In the genomic region with DNA sequence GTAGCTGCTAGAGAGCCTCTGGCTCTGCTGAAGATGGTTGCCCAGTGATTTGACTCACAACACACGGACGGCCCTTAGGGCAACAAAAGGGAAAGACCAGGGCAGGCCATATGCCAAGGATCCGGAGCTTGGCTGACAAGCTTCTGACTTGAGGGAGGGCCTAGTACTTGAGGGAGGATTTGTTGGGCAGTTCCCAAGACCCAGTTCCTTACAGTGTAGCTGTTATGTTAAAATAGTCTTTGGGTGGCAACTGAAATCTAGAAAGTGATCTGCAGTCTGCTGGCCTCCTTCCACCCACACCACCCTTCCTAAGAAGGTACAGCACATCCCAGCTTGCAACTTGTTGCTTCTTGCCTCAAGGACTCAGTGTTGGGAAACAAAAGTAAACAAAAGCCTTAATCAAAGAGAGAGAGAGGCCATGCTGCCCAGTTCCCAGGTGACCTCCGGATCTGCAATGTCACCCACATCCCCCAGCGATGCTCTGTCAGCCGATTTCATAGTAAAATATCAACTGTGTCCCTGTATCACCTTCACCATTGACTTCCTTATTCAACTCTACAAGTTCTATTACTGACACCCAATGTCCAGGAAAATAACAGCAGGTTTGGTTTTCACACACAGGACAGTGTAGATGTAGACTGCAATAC, we compare ENCODE assay signal across 10 mouse cellular contexts. TPM values are rescaled to one million over a fixed set of nuclear protein-coding genes. Genes with fewer than 3 reads are reported as not detected.
DNase-seq lines count a peak whose midpoint lies in the region; ATAC-seq and TF ChIP-seq lines count a peak whose summit lies in the region.
"Had no signal": no experiment of that assay in that cellular context is flagged by ENCODE, and none has a peak within 500 bp of the region (broad histone marks: within the 10 kb centered on the region; RNA-seq: fewer than 3 reads in every experiment).

A gene (minus strand): TSS at position 52 of the 647 bp plus-strand sequence.

- peak; percentile 77 for ATAC-seq in hindbrain, postnatal 0 days
- no peak for ATAC-seq in hindbrain, embryonic 11.5 days (ENCODE audit: low FRiP score)
- ATAC-seq in embryonic facial prominence, embryonic 14.5 days (ENCODE audit: low read depth) = no peak
- ATAC-seq in kidney, embryonic 14.5 days (ENCODE audit: low FRiP score, low TSS enrichment) = no peak

- no peak for TF ChIP-seq CTCF in hindbrain, postnatal 0 days (IDR thresholded peaks at IDR 0.05; ENCODE audit: low read depth)
- no peak for TF ChIP-seq CTCF in lung, adult 2 months (IDR thresholded peaks at IDR 0.05; ENCODE audit: insufficient read depth, low read length)

- no peak within 1 kb of the TSS for H3K4me2 ChIP-seq in hindbrain, postnatal 0 days (ENCODE audit: low read depth, low read length)
- no peak within 1 kb of the TSS for H3K4me2 ChIP-seq in hindbrain, embryonic 11.5 days (replicated peaks; ENCODE audit: low read depth, low read length)
- no peak within 1 kb of the TSS for H3K4me2 ChIP-seq in embryonic facial prominence, embryonic 14.5 days (ENCODE audit: low read depth, low read length)
- no peak within 1 kb of the TSS for H3K4me2 ChIP-seq in kidney, embryonic 14.5 days (replicated peaks; ENCODE audit: low read depth, low read length)
- H3K4me2 ChIP-seq: neural tube, embryonic 13.5 days had no signal

- no peak within 1 kb of the TSS for H3K27ac ChIP-seq in hindbrain, postnatal 0 days
- H3K27ac ChIP-seq in hindbrain, embryonic 11.5 days (ENCODE audit: low read depth, low read length) = no peak within 1 kb of the TSS
- H3K27ac ChIP-seq in embryonic facial prominence, embryonic 14.5 days (replicated peaks; ENCODE audit: low read depth, low read length) = peak within 1 kb of the TSS; percentile 49; the same call in 1 of the 2 replicates
- H3K27ac ChIP-seq in kidney, embryonic 14.5 days (ENCODE audit: low read depth, low read length) = no peak within 1 kb of the TSS
- H3K27ac ChIP-seq: neural tube, embryonic 13.5 days had no signal

- H3K27me3 ChIP-seq in hindbrain, postnatal 0 days (ENCODE audit: insufficient read depth, low read length) = no peaks in the 10 kb centered on the region
- no peaks in the 10 kb centered on the region for H3K27me3 ChIP-seq in hindbrain, embryonic 11.5 days (ENCODE audit: control insufficient read depth, insufficient read depth, low read length)
- no peaks in the 10 kb centered on the region for H3K27me3 ChIP-seq in embryonic facial prominence, embryonic 14.5 days (replicated peaks; ENCODE audit: control insufficient read depth, insufficient read depth, low read length)
- H3K27me3 ChIP-seq in kidney, embryonic 14.5 days (ENCODE audit: control insufficient read depth, insufficient read depth, low read length) = no peaks in the 10 kb centered on the region
- H3K27me3 ChIP-seq: neural tube, embryonic 13.5 days had no signal

- no peak within 1 kb of the TSS for H3K4me3 ChIP-seq in hindbrain, postnatal 0 days (ENCODE audit: low read length)
- no peak within 1 kb of the TSS for H3K4me3 ChIP-seq in hindbrain, embryonic 11.5 days (ENCODE audit: low read depth, low read length)
- H3K4me3 ChIP-seq in embryonic facial prominence, embryonic 14.5 days (ENCODE audit: low read depth, low read length) = no peak within 1 kb of the TSS
- no peak within 1 kb of the TSS for H3K4me3 ChIP-seq in lung, adult 2 months (replicated peaks; ENCODE audit: extremely low read depth, low read depth, low read length)
- H3K4me3 ChIP-seq in kidney, embryonic 14.5 days (ENCODE audit: low read length) = no peak within 1 kb of the TSS
- H3K4me3 ChIP-seq: neural tube, embryonic 13.5 days had no signal

- H3K36me3 ChIP-seq in hindbrain, postnatal 0 days (ENCODE audit: insufficient read depth, low read length) = no peaks in the 10 kb centered on the region
- no peaks in the 10 kb centered on the region for H3K36me3 ChIP-seq in hindbrain, embryonic 11.5 days (ENCODE audit: control insufficient read depth, insufficient read depth, low read length)
- H3K36me3 ChIP-seq in embryonic facial prominence, embryonic 14.5 days (ENCODE audit: control insufficient read depth, insufficient read depth, low read length) = no peaks in the 10 kb centered on the region
- H3K36me3 ChIP-seq in kidney, embryonic 14.5 days (ENCODE audit: control insufficient read depth, insufficient read depth, low read length) = no peaks in the 10 kb centered on the region
- H3K36me3 ChIP-seq: neural tube, embryonic 13.5 days had no signal

- WGBS in hindbrain, postnatal 0 days = 75% methylated on average over 6 of the region's 6 CpGs
- 86% methylated on average over 6 of the region's 6 CpGs for WGBS in hindbrain, embryonic 11.5 days
- 81% methylated on average over 6 of the region's 6 CpGs for WGBS in embryonic facial prominence, embryonic 14.5 days
- WGBS in lung, adult 2 months = 49% methylated on average over 6 of the region's 6 CpGs
- whole genome bisulfite sequencing in kidney, embryonic 14.5 days = 84% methylated on average over 6 of the region's 6 CpGs

- H3K9ac ChIP-seq in hindbrain, postnatal 0 days (replicated peaks; ENCODE audit: low read length) = no peak within 1 kb of the TSS
- H3K9ac ChIP-seq in hindbrain, embryonic 11.5 days (ENCODE audit: low read depth, low read length) = no peak within 1 kb of the TSS
- H3K9ac ChIP-seq in embryonic facial prominence, embryonic 14.5 days (ENCODE audit: low read depth, low read length) = no peak within 1 kb of the TSS
- H3K9ac ChIP-seq in kidney, embryonic 14.5 days (ENCODE audit: low read depth, low read length) = no peak within 1 kb of the TSS
- H3K9ac ChIP-seq: neural tube, embryonic 13.5 days had no signal

- no peaks in the 10 kb centered on the region for H3K9me3 ChIP-seq in hindbrain, postnatal 0 days (ENCODE audit: low read length)
- no peaks in the 10 kb centered on the region for H3K9me3 ChIP-seq in hindbrain, embryonic 11.5 days (ENCODE audit: control insufficient read depth, low read length)
- 0 out of 2 replicates have a peak, but pooled peaks cover 3% of the 10 kb centered on the region for H3K9me3 ChIP-seq in embryonic facial prominence, embryonic 14.5 days (ENCODE audit: control insufficient read depth, low read length)
- H3K9me3 ChIP-seq in kidney, embryonic 14.5 days (ENCODE audit: control insufficient read depth, low read length) = no peaks in the 10 kb centered on the region
- H3K9me3 ChIP-seq: neural tube, embryonic 13.5 days had no signal

- DNase-seq in hindbrain, postnatal 0 days (ENCODE audit: low spot score) = peak; percentile 57
- DNase-seq in hindbrain, embryonic 11.5 days (ENCODE audit: low spot score) = no peak
- DNase-seq in adrenal gland, postnatal 25 days = peak; percentile 8
- DNase-seq in embryonic facial prominence, embryonic 14.5 days (ENCODE audit: low spot score) = no peak
- peak; percentile 10 for DNase-seq in lung, adult 2 months
- DNase-seq in layer of hippocampus, adult 9-11 months = no peak
- no peak for DNase-seq in thymus, postnatal 36 days

- no peaks in the 10 kb centered on the region for H3K4me1 ChIP-seq in hindbrain, postnatal 0 days (ENCODE audit: insufficient read depth, low read length)
- no peaks in the 10 kb centered on the region for H3K4me1 ChIP-seq in hindbrain, embryonic 11.5 days (replicated peaks; ENCODE audit: control insufficient read depth, insufficient read depth, low read length)
- peaks cover 13% of the 10 kb centered on the region; the same call in 1 of the 2 replicates for H3K4me1 ChIP-seq in embryonic facial prominence, embryonic 14.5 days (ENCODE audit: control insufficient read depth, insufficient read depth, low read length)
- H3K4me1 ChIP-seq in lung, adult 2 months (ENCODE audit: control insufficient read depth, insufficient read depth, low read length) = no peaks in the 10 kb centered on the region; the same call in 1 of the 2 replicates
- H3K4me1 ChIP-seq in kidney, embryonic 14.5 days (ENCODE audit: control insufficient read depth, insufficient read depth, low read length) = no peaks in the 10 kb centered on the region
- H3K4me1 ChIP-seq: neural tube, embryonic 13.5 days had no signal

- TF ChIP-seq POLR2A in lung, adult 2 months (IDR thresholded peaks at IDR 0.05; ENCODE audit: borderline replicate concordance, extremely low read depth, low read depth, low read length) = no peak

RNA-seq across cellular contexts. Expression of the gene that starts here (rescaled TPM):
- 1.4 and 4.6 TPM in 2 replicates for total RNA-seq in hindbrain, postnatal 0 days (2014; rRNA removed)
- 3.9 and 5.4 TPM in 2 replicates for polyA plus RNA-seq in hindbrain, postnatal 0 days (2015; fragmentation: Nextera tagmentation; extraction: Ambion mirVana)
- polyA plus RNA-seq in hindbrain, embryonic 11.5 days (2014; fragmentation: Nextera tagmentation; extraction: Ambion mirVana) = 0.14 TPM in 1 of 2 replicates, not detected in the other
- total RNA-seq in adrenal gland, postnatal 25 days (2021) = 1.4 TPM in 1 of 2 replicates, not detected in the other
- polyA plus RNA-seq in embryonic facial prominence, embryonic 14.5 days (2014; fragmentation: Nextera tagmentation; extraction: Ambion mirVana) = 0.92 and 1.2 TPM in 2 replicates
- 0.77 and 1.2 TPM in 2 replicates for polyA plus RNA-seq in lung, adult 2 months (2012; rRNA removed)
- polyA plus RNA-seq in kidney, embryonic 14.5 days (2014; fragmentation: Nextera tagmentation; extraction: Ambion mirVana) = 0.04 and 0.12 TPM in 2 replicates
- total RNA-seq: ES-E14 had no signal
- polyA plus RNA-seq: neural tube, embryonic 13.5 days had no signal

Comparison
In these comparisons a context has a peak if more than half of its experiments do, and no peak if none do; other contexts are left out.
1. DNase-seq: peak in hindbrain, postnatal 0 days (single experiment), adrenal gland, postnatal 25 days (single experiment) and lung, adult 2 months (single experiment); none in hindbrain, embryonic 11.5 days (single experiment), embryonic facial prominence, embryonic 14.5 days (single experiment), layer of hippocampus, adult 9-11 months (single experiment) and thymus, postnatal 36 days (0 of 2).